Mouse (Mus musculus) v-Abl transformed pro-B cells (cell line): ENCODE data around the gene Akt3.

Experiments used
- in situ Hi-C, 2 experiments: fragments of 400-800 bp; cut with MboI; formaldehyde crosslinking; loops; one replicate each; pipeline ENCODE4 v1.15.1; 2025; ENCODE audit not compliant: unreplicated experiment in 2 of 2

Gene Akt3

DNA sequence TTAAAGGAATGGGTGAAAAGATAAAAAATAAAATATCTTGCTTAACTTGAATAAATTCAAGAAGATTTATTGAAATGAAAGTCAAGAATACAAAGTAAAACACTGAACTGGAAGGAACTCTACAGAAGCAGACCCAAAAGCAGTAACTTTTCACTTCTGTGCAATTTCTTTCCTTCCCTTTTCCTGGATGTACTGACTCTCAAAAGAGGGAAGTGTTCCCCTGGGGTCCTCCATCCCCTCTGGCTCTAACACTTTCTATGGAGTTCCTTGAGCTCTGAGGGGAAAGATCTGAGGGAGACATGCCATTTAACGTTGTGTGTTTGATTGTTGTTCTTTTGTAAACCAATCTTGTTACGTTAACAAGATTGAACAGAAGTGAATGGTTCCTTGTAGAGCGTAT is 66.4 kb downstream of the Akt3 start:
- in situ Hi-C loops = loop anchor here (10.0 to 25.0 kb wide), 4 partner anchors 477 to 1254 kb away; no protein-coding TSS in a partner anchor

DNA sequence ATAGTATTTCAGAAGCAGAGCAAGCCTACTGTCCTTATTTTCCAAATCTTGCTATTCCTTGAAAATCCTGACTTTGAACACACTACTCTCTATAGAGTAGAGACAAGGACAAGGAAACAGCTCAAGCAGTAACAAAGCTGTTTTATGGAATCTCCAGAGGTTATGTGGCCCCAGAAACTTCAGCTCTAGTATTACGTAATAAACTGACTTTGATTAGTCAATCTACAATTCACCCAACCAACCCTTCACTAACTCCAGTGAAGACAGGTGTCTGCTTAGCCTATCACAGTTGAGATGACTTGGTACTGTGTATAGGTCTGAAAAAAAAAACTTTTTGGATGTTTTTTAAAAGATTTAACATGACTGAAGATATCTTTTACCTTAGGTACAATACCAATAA is 67.6 kb downstream of the Akt3 start:
- in situ Hi-C loops = loop anchor here (10.0 to 25.0 kb wide), 4 partner anchors 476 to 1253 kb away; no protein-coding TSS in a partner anchor

DNA sequence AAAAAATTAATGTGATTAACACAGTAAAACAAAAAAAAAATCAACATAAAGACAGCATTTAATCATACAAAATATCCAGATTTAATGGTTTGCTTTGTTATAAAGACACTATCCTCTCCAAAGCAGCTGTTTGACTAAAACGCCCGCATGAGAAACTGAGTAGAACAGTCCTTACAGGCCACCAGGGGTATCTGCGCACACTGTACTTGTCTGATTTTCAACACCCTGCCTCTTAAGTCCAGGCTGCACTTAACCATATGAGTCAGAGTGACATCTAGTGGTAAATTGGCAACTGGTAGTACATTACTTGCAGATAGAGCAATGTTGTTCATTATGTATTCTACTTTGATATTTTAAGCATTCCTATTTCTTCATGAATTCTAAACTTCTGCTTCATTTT is 69.3 kb downstream of the Akt3 start:
- in situ Hi-C loops = loop anchor here (5.0 to 25.0 kb wide), 3 partner anchors 311 to 1251 kb away; no protein-coding TSS in a partner anchor

DNA sequence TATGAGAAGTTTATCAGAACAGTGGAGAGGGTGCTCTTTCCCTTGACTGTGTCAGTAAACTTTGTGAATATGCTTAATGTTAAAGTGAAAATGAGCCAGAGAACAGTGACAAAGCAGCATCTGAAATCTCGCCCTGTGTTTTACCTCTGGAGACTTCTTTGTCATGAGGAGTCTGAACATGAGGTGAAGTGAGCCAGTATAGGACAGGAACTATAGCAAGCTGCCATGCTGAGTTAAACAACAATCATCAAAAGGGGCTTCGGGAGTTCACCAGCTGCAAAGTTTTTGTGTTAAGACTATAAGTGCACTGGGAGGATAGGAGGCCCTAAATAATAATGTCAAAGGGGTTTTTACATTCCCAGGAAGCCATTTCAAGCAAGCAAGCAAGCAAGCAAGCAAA is 71.3 kb downstream of the Akt3 start:
- in situ Hi-C loops = loop anchor here (5.0 to 25.0 kb wide), 3 partner anchors 309 to 1249 kb away; no protein-coding TSS in a partner anchor

DNA sequence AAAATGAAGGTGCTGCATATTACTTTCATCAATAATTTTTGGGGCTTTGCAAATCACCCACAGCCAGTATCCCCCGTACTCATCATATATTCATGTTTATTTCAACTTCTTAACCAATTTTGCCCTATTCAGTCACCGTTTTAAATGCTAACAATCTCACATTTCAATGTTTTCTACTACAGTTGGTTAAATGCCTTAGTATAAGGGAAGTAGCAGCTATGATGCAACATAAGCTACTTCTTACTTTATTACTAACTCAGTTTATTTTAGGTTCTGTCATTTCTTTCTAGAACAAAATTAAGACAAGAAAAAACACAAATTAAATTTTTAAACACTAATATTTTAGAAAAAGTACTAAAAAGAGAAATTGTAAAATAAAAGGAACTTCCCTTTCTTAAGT is 78.4 kb downstream of the Akt3 start:
- in situ Hi-C loops = loop anchor here (5.0 to 25.0 kb wide), 3 partner anchors 297 to 1242 kb away; no protein-coding TSS in a partner anchor

DNA sequence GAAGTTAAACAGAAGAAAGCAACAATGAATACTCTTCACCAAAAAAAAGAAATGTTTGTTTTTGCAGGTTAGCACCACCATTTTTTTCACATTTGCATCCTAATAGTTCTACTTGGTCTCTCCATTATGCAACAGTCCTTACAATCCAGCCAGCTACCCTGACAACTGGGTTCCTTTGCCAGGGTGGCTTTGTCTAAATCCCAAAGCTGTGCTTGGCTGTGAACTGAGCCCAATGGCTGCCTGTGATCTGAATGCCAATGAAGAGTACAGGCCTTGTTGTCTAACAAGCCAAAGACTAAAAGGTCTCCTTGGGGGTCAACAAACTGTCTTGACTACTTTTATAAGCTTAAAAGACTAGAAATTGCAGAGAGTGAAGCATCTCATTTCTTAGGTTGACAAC is 82.6 kb downstream of the Akt3 start:
- in situ Hi-C loops = loop anchor here (25.0 kb wide), 2 partner anchors 463 to 1238 kb away; no protein-coding TSS in a partner anchor

DNA sequence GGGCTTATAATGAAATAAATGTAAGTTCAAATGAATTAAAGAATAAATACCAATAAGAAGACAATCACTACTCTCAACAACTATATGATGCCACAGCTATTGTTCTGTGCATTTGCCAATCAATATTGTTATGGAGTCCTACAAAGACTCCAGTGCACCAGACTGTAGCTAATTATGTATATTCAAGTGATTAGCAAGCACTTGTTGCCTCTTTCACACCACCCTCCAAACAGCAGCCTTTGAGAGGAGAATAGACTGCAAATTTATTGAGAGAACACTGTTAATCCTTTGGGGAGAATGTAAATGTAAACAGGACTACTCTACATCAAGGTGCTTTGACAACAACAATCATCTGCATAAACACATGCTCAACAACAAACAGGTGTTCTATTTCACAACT is 86.7 kb downstream of the Akt3 start:
- in situ Hi-C loops = no loop called here

DNA sequence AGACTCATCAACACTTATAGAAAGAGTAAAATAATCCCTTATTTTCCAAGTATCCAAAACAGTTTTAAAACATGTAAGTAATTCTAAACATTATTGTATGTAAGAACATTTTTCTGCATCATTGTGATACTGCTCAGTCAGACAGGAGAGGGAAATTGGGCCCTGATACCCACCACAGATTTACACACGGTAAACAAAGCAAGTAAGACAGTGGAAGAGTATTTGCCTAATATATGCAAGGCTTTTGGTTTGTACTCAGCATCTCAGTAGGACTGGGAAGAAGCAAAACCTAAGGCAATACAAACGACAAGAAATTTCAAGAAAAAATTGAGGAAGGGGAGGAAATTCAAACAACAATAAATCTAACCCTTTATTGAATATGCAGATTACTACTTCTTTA is 92.2 kb downstream of the Akt3 start:
- in situ Hi-C loops = no loop called here

DNA sequence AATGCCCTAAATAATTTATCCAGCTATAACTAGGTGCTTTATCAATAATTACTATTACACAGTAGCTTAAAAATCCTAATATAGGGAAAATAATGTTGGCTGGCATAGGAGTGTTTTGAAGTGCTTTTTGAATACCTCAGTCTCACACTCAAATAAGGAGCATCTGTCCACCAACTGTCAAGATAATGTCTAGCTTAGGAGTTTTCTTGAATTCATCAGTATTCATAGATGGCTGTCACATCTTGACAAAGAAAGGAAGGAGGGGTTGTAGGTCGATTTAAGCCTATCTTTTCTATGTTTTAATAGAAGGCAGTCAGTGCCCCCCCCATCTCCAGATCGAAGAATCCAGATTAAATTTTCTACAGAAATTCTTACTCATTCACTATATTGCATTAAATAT is 92.7 kb downstream of the Akt3 start:
- in situ Hi-C loops = no loop called here

DNA sequence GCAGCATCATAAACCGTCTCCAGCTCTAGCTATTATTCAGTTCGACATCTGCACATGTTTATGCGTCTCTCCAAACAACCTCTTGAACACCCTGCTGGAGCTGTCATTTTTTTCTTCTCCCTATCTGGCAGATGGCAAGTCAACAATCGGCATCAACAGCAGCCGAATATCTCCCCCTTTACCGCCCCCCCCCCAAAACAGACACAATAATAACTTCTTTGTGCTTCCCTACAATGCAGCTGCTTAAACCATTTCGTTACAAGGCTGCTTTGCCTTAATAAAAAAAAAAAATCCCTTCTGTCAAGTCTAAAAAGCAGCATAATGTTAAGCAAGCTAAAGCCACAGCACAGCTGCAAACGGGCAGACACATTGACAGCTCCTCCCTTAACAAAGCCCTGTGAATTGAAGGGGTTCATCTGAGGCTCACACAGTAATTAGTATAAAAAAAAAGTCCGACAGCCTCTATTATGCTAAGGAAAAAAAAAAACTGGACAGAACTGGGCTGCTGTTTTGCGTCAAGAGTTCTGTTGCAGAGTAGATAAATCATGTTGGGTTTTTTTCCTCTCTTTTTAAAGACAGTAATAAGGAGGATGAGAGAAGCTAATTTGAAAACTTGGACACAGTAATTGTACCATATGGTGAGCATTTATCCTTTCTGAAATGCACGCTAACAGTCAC is 107.5 kb downstream of the Akt3 start:
- in situ Hi-C loops = no loop called here

DNA sequence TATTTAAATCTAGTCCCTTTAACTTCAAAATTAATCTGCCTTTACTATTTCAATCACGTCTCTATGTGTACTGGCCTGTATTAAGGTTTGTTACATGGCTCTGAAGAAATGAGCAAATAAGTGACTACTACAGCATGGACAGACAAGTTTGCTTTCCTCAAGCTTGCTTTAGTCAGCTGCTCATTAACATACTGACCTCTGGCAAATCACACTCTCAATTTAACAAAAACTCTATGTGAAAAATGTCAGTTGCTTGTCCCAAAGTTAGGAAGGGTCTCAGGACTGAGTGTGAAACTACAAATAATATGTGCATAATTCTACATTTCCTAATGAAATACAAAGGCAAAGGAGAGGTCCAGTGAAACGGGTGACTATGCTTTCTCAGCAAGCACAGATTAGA is 109.3 kb downstream of the Akt3 start:
- in situ Hi-C loops = no loop called here

DNA sequence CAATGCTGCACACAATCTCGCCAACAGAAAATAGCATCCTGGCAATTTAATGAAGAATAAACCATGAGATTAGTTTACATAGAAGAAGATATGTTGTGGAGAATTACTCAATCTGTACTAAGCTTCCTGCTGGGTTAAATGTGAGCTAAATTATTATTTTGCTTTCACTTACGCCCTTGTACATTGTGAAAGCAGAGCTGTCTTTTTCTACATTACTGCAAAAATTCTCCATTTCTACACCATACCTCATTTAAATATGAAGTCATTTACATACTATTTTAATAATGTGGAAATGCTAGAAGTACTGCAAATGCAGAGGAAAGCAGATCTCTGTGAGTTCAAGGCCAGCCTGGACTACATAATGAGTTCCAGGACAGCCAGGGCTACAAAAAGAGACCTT is 116.5 kb downstream of the Akt3 start:
- in situ Hi-C loops = no loop called here

DNA sequence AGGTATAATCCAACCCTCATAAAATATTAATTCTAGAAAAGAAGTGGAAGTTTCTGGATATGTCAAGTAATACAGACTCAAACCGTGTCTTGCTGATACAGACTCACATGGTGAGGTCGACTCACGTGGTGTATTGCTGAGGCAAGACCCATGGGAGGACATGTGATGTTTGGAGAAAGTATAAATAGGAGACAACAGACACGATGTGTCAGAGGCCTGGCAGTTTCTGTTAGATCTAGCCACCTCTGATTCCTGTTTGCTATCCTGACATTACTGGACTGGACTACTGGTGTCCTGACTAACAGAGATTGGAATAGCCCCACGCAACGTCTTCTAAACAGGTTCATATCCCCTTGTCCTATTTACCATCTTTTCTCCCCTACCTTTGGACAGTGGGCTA is 118.4 kb downstream of the Akt3 start:
- in situ Hi-C loops = no loop called here

DNA sequence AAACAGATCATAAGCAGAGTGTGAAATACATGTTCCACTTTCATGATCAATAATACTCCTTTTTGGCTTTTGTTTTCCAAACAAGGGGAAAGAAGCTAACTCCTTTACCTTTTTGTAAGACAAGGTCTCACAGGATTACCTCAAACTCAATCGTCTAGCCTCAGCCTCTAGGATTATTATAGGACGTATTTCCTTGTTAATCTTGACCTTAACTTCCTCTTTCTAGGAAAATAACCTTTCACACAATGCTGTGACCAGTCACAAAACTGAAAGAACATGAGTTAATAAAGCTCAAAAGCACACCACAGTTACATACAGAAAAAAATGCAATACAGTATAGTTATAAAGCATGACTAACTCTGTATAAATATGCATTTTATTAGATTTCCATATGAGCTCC is 126.5 kb downstream of the Akt3 start:
- in situ Hi-C loops = no loop called here

DNA sequence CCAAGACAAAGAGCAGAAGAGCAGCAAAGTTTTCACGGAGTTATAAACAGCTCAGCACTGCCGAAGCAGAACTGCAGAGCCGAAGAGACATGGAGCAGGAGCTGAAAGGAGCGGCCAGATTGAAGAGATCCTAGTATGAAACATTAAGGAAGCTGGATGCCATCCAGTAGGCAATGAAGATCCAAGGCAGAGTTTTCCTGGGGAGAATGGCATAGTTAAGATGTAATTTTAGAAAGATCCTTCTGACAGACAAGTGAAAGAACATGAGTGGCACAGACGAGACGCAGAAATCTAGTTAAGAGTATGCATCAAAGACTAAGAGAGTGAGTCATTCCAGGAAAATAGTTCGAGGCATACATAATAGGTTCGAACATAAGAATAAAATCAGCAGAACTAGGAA is 131.3 kb downstream of the Akt3 start:
- in situ Hi-C loops = no loop called here

DNA sequence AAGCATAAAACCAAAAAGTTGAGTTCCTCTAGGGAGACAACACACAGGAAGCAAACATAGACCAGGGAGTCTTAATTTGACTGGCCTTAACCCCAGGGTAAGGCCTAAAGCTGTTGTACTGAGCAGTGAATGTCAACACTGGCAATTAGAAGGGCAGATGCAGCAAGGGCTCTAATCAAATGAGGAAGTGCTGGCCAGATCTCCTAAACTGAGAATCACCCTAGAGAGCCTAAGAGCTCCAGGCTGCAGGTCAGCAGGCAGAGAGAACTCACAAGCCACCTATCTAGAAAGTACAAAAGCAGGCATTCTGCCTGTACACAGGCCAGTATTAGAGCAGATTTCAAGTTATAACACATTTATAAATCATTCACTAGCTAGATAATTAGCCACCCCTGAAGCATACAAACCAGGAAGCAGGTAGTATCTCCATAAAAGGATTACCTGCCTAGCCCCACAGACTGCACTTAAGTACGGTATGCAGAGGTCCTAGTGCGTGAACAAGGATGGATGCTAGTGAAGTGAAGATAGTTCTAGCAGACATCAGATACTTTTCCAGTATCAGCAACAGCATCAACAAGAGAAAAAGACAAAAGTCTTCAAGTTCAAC is 147.2 kb downstream of the Akt3 start:
- in situ Hi-C loops = no loop called here

DNA sequence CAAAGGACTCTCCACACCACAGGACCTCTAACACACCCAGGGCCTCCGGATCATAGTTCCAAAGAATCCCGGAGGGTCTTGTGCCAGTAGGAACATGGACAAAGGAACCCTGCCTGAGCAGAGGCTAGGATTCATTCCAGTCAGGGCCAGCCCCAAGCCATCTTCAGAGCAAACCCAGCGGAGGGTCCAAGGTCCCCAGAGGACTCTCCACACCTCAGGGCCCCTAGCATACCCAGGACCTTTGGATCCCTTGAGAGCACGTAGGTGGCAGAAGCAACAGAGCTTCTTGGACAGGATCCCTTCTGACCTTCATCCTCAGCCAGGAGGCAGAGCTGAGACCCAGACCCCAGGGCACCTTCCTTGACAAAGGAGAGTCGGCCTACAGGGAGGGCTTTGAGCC is 167.5 kb downstream of the Akt3 start:
- in situ Hi-C loops = no loop called here

DNA sequence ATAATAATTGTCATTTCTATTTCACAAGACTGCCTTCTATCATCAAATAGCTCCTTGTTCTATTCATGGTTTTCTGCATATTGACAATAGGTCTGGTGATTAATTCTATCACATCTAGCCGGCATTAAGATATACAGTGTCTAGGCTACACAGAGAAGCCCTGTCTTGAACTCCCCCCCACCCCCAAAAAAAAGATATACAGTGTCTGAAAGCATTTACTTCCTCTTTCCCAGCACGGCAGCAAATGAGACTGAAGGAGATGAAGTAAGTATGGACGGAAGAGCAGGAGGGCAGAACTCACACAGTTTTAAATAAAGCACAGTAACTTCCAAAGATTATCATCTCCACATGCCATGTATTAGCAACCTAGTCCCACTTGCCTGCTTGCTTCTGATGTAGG is 168.5 kb downstream of the Akt3 start:
- in situ Hi-C loops = no loop called here

DNA sequence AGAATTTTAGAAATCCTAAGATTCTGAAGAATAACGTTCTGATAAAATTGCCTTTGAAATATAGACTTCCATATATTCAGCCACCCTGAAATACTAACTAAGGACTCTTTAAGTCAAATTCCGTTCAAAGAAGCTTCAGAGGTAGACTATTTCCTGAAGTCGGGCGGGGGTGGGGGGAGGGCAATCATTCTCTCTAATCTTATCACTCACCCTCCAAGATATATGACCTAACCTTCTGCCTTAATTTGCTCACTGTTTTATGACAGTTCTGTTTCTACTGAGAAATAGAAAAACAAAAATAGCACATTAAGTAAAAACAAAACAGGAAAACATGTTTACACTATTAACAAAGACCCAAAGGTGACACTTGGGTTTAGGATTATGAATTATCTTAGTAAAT is 169.0 kb downstream of the Akt3 start:
- in situ Hi-C loops = no loop called here

DNA sequence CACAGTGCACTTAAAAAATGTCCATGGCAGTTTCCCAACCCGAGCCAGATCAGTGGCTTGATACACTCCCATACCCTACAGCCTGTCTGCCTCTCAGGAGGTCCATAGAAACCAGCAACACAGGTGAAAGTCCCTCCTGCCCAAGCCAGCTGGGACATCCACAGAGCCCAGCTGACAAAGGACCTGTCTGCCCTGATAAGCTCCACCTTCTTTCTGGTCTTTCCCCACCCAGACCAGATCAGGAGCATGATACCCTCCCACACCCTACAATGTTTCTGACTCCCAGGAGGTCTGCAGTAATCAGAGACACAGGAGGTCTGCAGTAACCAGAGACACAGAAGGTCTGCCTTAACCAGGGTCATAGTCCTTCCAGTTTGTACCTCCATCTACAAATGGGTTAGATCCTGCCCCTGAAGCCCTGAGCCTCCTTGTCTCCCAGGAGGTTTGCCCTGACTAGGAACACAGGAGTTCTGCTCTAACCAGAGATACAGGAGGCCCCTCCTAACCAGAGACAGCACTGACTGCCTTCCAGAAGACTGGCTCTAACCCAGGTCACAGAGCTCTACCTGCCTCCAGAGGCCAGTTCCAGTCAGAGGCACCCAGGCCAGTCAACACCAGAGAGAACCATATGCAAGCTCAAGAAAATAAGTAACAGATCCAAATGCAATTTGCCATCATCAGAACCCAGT is 175.9 kb downstream of the Akt3 start:
- in situ Hi-C loops = no loop called here

DNA sequence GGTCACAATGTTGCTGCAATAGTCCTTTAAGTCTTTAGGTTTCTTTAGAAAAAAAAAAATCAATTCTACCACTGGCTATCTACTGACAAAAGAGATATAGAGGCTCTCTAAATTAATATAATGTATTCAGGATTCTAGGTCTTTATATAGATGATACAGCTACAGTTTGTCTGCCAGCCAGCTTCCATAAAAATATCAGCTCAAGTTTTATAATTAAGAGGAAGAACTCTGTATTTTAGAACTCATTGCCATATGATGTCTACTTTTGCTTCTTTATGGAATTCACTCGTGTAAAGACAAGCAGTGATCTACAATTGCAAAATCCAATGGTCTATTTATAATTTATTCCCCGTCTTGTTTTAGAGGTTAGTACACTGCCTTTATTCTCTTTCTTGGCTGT is 188.8 kb downstream of the Akt3 start:
- in situ Hi-C loops = loop anchor here in 1 of 2 experiments (25.0 kb wide), 1 partner anchor 357 kb away; no protein-coding TSS in a partner anchor
